Mouse (Mus musculus) brown adipose tissue, adult 24 weeks (tissue): ENCODE measurements around the gene Cyp3a44. TPM values are rescaled to one million over a fixed set of nuclear protein-coding genes. Genes with fewer than 3 reads are reported as not detected.
"Not testable (repeated sequence)": the region's sequence is repeated elsewhere in the genome, so short reads cannot be mapped to it uniquely, and the experiment has no call there.

Source experiments
- H3K27ac ChIP-seq: fragments of 200-500 bp; replicated peaks from 2 replicates; pipeline ENCODE4 v1.5.1; 2012; ENCODE audit warnings: low read depth, mild to moderate bottlenecking, low read length
- H3K4me1 ChIP-seq: fragments of 200-500 bp; 2 replicates; pipeline ENCODE4 v1.6.1; 2012; ENCODE audit warnings: low read length, mixed read lengths; ENCODE audit not compliant: control insufficient read depth, insufficient read depth, insufficient read length
- H3K4me3 ChIP-seq: fragments of 200-500 bp; 2 replicates; pipeline ENCODE4 v1.5.1; 2012; ENCODE audit warnings: low read depth, mild to moderate bottlenecking, low read length, moderate library complexity; ENCODE audit not compliant: insufficient read depth
- polyA plus RNA-seq: library from polyadenylated mRNA; stranded (reverse); fragments of >200 nt; gene quantifications from 2 replicates; pipeline ENCODE4 v1.2.4, GENCODE M21; 2012; ENCODE audit not compliant: missing spikeins, insufficient read depth, insufficient read length

Cyp3a44 gene
- polyA plus RNA-seq, result not detected in 2 replicates

GRCm38 (mm10) chr5:145805796-145806195, at the start of gene Cyp3a44:
Gene Cyp3a44, minus strand, starts transcription at chr5:145805874.
- H3K27ac ChIP-seq, H3K4me1 ChIP-seq, H3K4me3 ChIP-seq: not testable (repeated sequence)

- H3K4me1 ChIP-seq, H3K4me3 ChIP-seq, H3K27ac ChIP-seq: not testable (repeated sequence)
Observed at GRCm38 (mm10) chr5:145800229-145800628, 5.4 kb downstream of the Cyp3a44 start.

- H3K4me1 ChIP-seq, H3K27ac ChIP-seq, H3K4me3 ChIP-seq: not testable (repeated sequence)
Observed at GRCm38 (mm10) chr5:145793232-145793631, 12.4 kb downstream of the Cyp3a44 start.

- not testable (repeated sequence) for H3K27ac ChIP-seq, H3K4me1 ChIP-seq, H3K4me3 ChIP-seq
Observed at GRCm38 (mm10) chr5:145737512-145737911, 68.2 kb downstream of the Cyp3a44 start.

Other genes starting within 250 kb of the Cyp3a44 start
- gene Cyp3a41b, start 221.1 kb downstream of the Cyp3a44 start, polyA plus RNA-seq, result not detected in 2 replicates
- not detected in 2 replicates for gene Cyp3a41a, start 85.7 kb downstream of the Cyp3a44 start, polyA plus RNA-seq
- gene Cyp3a11, start 74.1 kb upstream of the Cyp3a44 start, polyA plus RNA-seq, result 2.5 TPM in 1 of 2 replicates, not detected in the other
- gene Cyp3a25, start 203.7 kb upstream of the Cyp3a44 start, polyA plus RNA-seq, result 0.67 TPM in 1 of 2 replicates, not detected in the other